Comparison of ENCODE assay signal across 20 mouse cellular contexts in genomic region chr4:47605676-47606075, GRCm38 (mm10).
DNase-seq lines count a peak whose midpoint lies in the region; ATAC-seq and TF ChIP-seq lines count a peak whose summit lies in the region.
"Had no signal": no experiment of that assay in that cellular context is flagged by ENCODE, and none has a peak within 500 bp of the region (broad histone marks: within the 10 kb centered on the region; RNA-seq: fewer than 3 reads in every experiment).

No protein-coding gene starts in this region.

- peaks cover 51% of the 10 kb centered on the region for H3K4me1 ChIP-seq in cerebellum, adult 2 months (ENCODE audit: control insufficient read depth, insufficient read depth, low read length)

- no peak for TF ChIP-seq CTCF in cerebellum, adult 2 months (IDR thresholded peaks at IDR 0.05; ENCODE audit: borderline replicate concordance, insufficient read depth, low read depth, low read length)

- peak; percentile 50 to 58 for DNase-seq in cerebellum, adult 2 months
- peak; percentile 37 for DNase-seq in MN1 (ENCODE audit: low spot score)
- DNase-seq in cerebellum, adult 8-10 months, result peak; percentile 30
- DNase-seq in cerebellum, postnatal 14 days, result peak; percentile 67 to 69
- no peak for DNase-seq in spleen, postnatal 10 days (ENCODE audit: low spot score in 2 of 2)
- DNase-seq in spleen, adult 12 weeks (ENCODE audit: low spot score), result no peak
- no peak for DNase-seq in ovary, postnatal 10 days (ENCODE audit: low spot score)
- DNase-seq: adrenal gland, adult 8-10 months; adrenal gland, postnatal 36 days; gastrocnemius, postnatal 14 days; heart, adult 2 months; heart, postnatal 36 days; kidney, adult 9 months had no signal

- H3K27ac ChIP-seq in cerebellum, adult 2 months (ENCODE audit: insufficient read depth, low read length), result no peak overlapping the region
- H3K27ac ChIP-seq: embryonic facial prominence, embryonic 12.5 days; forebrain, embryonic 15.5 days; heart, adult 2 months; heart, embryonic 13.5 days had no signal

- WGBS in cerebellum, adult 2 months, result 24% methylated on average over 4 of the region's 4 CpGs

- no peak overlapping the region for H3K4me3 ChIP-seq in cerebellum, adult 2 months (replicated peaks; ENCODE audit: insufficient read depth, low read depth, low read length)
- H3K4me3 ChIP-seq: embryonic facial prominence, embryonic 12.5 days; forebrain, embryonic 15.5 days; heart, adult 2 months; heart, embryonic 13.5 days had no signal

- no peak for ATAC-seq in cerebellum, adult (ENCODE audit: insufficient number of reproducible peaks, low FRiP score, low TSS enrichment)
- ATAC-seq: forebrain, embryonic 15.5 days; hindbrain, embryonic 16.5 days; inflammation-experienced regulatory T-cells, adult 6 months; intestine, postnatal 0 days had no signal

- no peaks in the 10 kb centered on the region for H3K27me3 ChIP-seq in cerebellum, adult 2 months (ENCODE audit: control insufficient read depth, insufficient read depth, low read length)
- H3K27me3 ChIP-seq: embryonic facial prominence, embryonic 12.5 days; forebrain, embryonic 15.5 days; heart, embryonic 13.5 days had no signal

- TF ChIP-seq POLR2A in cerebellum, adult 2 months (IDR thresholded peaks at IDR 0.05; ENCODE audit: borderline replicate concordance, insufficient read depth, low read length), result no peak

Comparison
In these comparisons a context has a peak if more than half of its experiments do, and no peak if none do; other contexts are left out.
1. DNase-seq: peak in cerebellum, adult 2 months (2 of 2), MN1 (single experiment), cerebellum, adult 8-10 months (single experiment) and cerebellum, postnatal 14 days (2 of 2); none in spleen, postnatal 10 days (0 of 2), spleen, adult 12 weeks (single experiment) and ovary, postnatal 10 days (single experiment).